Mouse (Mus musculus) liver, embryonic 14.5 days (tissue): Measurements from ENCODE around the gene Pgd.

ENCODE experiments used
- CTCF ChIP-seq: IDR thresholded peaks from 2 replicates; pipeline ENCODE4 v1.5.1; 2016; ENCODE audit warnings: antibody characterized with exemption, low read depth, control low read depth
- EP300 ChIP-seq: IDR thresholded peaks from 2 replicates; pipeline ENCODE4 v1.6.1; 2016; ENCODE audit warnings: antibody characterized with exemption, low read depth

GRCm38 (mm10) chr4:149131789-149132565 lies 34.6 kb downstream of the Pgd start:
- TF ChIP-seq CTCF, result no peak
- TF ChIP-seq EP300, result no peak
